Mouse (Mus musculus) limb, embryonic 11.5 days (tissue): ENCODE data around the gene Mgst1. TPM values are rescaled to one million over a fixed set of nuclear protein-coding genes. Genes with fewer than 3 reads are reported as not detected.
A peak's percentile ranks its signal among the peaks of the same experiment; 100 is the strongest.

ENCODE experiments used
- ATAC-seq: fragments of 200-750 bp; cut with Nextera tagmentation; 2 replicates; pipeline ENCODE4 v1.8.0; 2017; ENCODE audit warnings: low read depth; ENCODE audit not compliant: insufficient number of reproducible peaks, low FRiP score, low TSS enrichment
- DNase-seq: peaks from one replicate; pipeline ENCODE4 v3.0.0-alpha.2; 2015; ENCODE audit warnings: low spot score
- H3K27ac ChIP-seq: fragments of 300-500 bp; sonication (generic); replicated peaks from 2 replicates; pipeline ENCODE4 v1.5.1; 2014; ENCODE audit warnings: low read depth, mild to moderate bottlenecking, low read length
- H3K27me3 ChIP-seq: fragments of 300-500 bp; sonication (generic); 2 replicates; pipeline ENCODE4 v1.6.1; 2014; ENCODE audit warnings: mild to moderate bottlenecking, low read length, mixed read lengths; ENCODE audit not compliant: control insufficient read depth, insufficient read depth
- H3K36me3 ChIP-seq: fragments of 300-500 bp; sonication (generic); 2 replicates; pipeline ENCODE4 v1.6.1; 2014; ENCODE audit warnings: mild to moderate bottlenecking, low read length, moderate library complexity, mixed read lengths; ENCODE audit not compliant: control insufficient read depth, insufficient read depth
- H3K4me1 ChIP-seq: fragments of 300-500 bp; sonication (generic); 2 replicates; pipeline ENCODE4 v1.6.1; 2014; ENCODE audit warnings: low read length, mixed read lengths; ENCODE audit not compliant: control insufficient read depth, insufficient read depth
- H3K4me2 ChIP-seq: fragments of 300-500 bp; sonication (generic); 2 replicates; pipeline ENCODE4 v1.6.1; 2014; ENCODE audit warnings: low read depth, mild to moderate bottlenecking, moderate library complexity; ENCODE audit not compliant: severe bottlenecking
- H3K4me3 ChIP-seq: fragments of 300-500 bp; sonication (generic); 2 replicates; pipeline ENCODE4 v1.5.1; 2014; ENCODE audit warnings: low read depth, low read length
- H3K9ac ChIP-seq: fragments of 300-500 bp; sonication (generic); 2 replicates; pipeline ENCODE4 v1.6.1; 2014; ENCODE audit warnings: mild to moderate bottlenecking, low read length
- H3K9me3 ChIP-seq: fragments of 300-500 bp; sonication (generic); 2 replicates; pipeline ENCODE4 v1.6.1; 2016; ENCODE audit warnings: low read length; ENCODE audit not compliant: control insufficient read depth
- WGBS: fragments of 180-500 bp; shearing (Covaris S2); extraction: QIAGEN DNeasy Blood & Tissue Kit; methylation state at CpG from one replicate; pipeline ENCODE4 v1.1.7; 2014; 5-methylcytosine and 5-hydroxymethylcytosine counted together
- polyA plus RNA-seq: library from polyadenylated mRNA; unstranded; fragments of >200 nt; fragmentation: Nextera tagmentation; extraction: Ambion mirVana; gene quantifications from 2 replicates; pipeline ENCODE4 v1.2.1, GENCODE M21; 2014

Gene Mgst1
- polyA plus RNA-seq = 102 and 105 TPM in 2 replicates

DNA sequence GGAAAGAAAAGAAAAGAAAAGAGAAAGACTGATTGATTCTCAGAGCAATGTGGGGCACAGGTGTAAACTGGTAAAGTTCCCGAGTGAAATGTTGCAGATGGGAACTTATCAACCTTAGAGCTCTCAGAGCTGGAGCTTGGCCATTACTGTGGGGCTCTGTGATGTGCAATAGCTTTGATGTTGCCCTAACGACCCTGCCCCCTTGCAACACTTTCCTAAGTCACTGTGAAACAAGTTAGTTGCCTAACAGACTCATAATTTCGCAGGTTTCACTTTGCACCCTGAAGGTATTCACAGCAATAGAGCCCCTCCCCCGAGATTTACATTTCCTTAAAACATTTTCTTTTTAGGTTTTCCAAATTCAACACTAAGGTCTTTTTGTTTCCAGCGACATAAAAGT, at the start of gene Mgst1:
Mgst1 (plus strand) TSS at position 387 of the 400 bp plus-strand sequence.
- DNase-seq = no peak
- no peaks in the 10 kb centered on the region for H3K9me3 ChIP-seq
- H3K9ac ChIP-seq = peak within 1 kb of the TSS; percentile 76
- H3K4me2 ChIP-seq = peak within 1 kb of the TSS; percentile 60
- peaks cover 16% of the 10 kb centered on the region; the same call in 1 of the 2 replicates for H3K4me1 ChIP-seq
- H3K4me3 ChIP-seq = peak within 1 kb of the TSS; percentile 45
- peak within 1 kb of the TSS; percentile 52; the same call in 1 of the 2 replicates for H3K27ac ChIP-seq
- ATAC-seq = peak; percentile 53
- no peaks in the 10 kb centered on the region for H3K27me3 ChIP-seq
- no peaks in the 10 kb centered on the region for H3K36me3 ChIP-seq
- 2% methylated on average over 5 of the region's 5 CpGs for WGBS

DNA sequence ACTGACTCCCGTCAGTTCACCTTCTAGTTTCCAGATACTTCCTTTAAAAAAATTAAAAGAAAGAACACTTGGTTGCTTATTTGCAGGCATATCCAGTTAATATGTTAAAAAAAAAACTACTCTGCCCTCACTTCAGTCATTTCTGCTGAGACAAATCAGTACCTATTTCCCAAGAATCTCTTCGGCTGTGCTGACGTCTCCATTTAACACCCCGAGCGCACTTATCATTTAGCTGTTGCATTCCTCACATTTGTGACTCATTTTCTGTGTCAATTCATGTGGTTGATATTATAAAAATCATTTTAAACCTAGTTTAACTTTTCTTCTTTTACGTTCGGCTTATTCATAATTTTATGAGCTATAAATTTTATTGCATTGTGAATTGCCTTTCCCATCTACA, 47.7 kb upstream of the Mgst1 start:
- H3K4me3 ChIP-seq = no peak overlapping the region
- DNase-seq = no peak
- no peaks in the 10 kb centered on the region for H3K9me3 ChIP-seq
- no peak overlapping the region for H3K9ac ChIP-seq
- H3K27ac ChIP-seq = no peak overlapping the region
- H3K36me3 ChIP-seq = no peaks in the 10 kb centered on the region
- no peak overlapping the region for H3K4me2 ChIP-seq
- H3K4me1 ChIP-seq = no peaks in the 10 kb centered on the region
- no peak for ATAC-seq
- no peaks in the 10 kb centered on the region for H3K27me3 ChIP-seq
- 92% methylated on average over 7 of the region's 7 CpGs for WGBS

DNA sequence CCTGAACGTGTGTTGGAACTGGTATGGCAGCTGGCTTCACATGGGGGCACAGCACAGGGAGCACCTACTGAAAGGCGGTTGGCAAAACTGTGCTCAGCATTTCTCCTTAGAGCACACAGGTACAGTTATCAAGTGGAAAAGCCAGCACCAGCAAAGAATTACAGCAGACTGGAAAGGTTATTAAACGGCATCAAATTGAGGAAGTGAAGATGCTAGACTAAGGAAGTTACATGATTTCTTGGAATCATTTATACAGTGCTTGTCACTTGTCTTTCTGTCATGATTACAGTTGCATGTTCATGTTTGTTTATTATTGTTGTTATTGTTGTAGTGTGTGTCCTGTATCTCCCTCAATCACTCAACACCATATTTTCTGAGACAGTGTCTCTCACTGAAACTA, 45.1 kb upstream of the Mgst1 start:
- DNase-seq = no peak
- Histone ChIP-seq H3K27ac (no peak overlapping the region), H3K9me3 (no peaks in the 10 kb centered on the region), H3K36me3 (no peaks in the 10 kb centered on the region), H3K4me2 (no peak overlapping the region), H3K27me3 (no peaks in the 10 kb centered on the region), H3K4me1 (no peaks in the 10 kb centered on the region), H3K9ac (no peak overlapping the region), H3K4me3 (no peak overlapping the region)
- no peak for ATAC-seq
- 88% methylated on average over 3 of the region's 3 CpGs for WGBS

DNA sequence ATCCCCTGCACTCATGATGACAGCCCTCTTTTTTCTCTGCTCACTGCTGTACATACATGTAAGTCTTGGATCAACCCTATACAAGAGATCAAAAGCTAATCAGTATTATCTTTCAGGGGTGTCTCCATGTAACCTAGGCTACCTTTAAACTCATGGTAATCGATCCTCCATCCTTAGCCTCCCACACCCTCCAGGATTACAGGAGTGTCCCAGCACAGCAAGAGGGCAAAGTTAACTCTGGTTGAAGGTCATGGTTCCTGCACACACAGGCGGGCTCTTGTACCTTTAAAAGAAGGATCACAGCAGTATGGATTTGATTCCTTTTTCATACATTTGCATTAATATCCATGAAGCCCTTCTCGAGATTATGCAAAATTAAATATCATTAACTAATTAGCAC, 40.5 kb upstream of the Mgst1 start:
- ATAC-seq (no peak), DNase-seq (no peak)
- WGBS = 80% methylated on average over 3 of the region's 3 CpGs
- Histone ChIP-seq H3K36me3 (no peaks in the 10 kb centered on the region), H3K4me3 (no peak overlapping the region), H3K9ac (no peak overlapping the region), H3K9me3 (no peaks in the 10 kb centered on the region), H3K4me2 (no peak overlapping the region), H3K27me3 (no peaks in the 10 kb centered on the region), H3K4me1 (no peaks in the 10 kb centered on the region), H3K27ac (no peak overlapping the region)

DNA sequence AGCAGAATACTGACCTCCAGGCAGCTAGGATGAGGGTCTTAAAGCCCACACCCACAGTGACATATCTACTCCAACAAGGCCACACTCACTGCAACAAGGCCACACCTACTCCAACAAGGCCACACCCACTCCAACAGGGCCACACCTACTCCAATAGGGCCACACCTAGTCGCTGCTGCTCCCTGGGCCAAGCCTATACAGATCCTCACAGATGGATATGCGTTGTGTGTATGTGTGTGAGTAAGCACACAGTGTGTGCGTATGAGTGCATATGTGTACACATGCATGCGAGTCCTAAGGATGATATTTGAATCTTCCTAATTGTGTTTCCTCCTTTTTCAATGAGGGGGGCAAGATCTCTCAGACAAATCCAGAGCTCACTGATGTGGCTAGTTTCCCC, 38.3 kb upstream of the Mgst1 start:
- ATAC-seq (no peak), DNase-seq (no peak)
- H3K4me2 ChIP-seq = no peak overlapping the region
- no peaks in the 10 kb centered on the region for H3K36me3 ChIP-seq
- H3K27me3 ChIP-seq = no peaks in the 10 kb centered on the region
- H3K4me1 ChIP-seq = peaks cover 4% of the 10 kb centered on the region; the same call in 1 of the 2 replicates
- H3K9ac ChIP-seq = no peak overlapping the region
- H3K27ac ChIP-seq = no peak overlapping the region
- H3K4me3 ChIP-seq = no peak overlapping the region
- H3K9me3 ChIP-seq = no peaks in the 10 kb centered on the region
- WGBS = 92% methylated on average over 4 of the region's 4 CpGs

DNA sequence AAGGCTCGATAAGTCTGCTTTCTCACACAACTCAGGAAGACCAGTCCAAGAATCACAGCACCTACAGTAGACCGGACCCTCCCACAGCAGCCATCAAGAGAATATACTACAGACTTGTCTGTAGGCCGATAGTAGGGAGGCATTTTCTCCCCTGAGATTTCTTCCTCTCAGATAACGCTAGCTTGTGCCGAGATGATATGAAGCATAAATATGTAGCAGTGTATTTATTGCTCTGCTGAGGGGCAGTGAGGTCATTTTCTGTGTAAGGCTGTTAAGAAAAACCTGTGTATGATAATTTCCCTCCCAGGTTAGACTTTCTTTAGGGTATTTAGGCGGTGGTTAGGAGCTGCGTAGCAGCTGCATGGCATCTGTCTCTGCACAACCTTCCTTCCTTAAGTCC, 37.2 kb upstream of the Mgst1 start:
- H3K4me1 ChIP-seq = peaks cover 4% of the 10 kb centered on the region; the same call in 1 of the 2 replicates
- H3K27ac ChIP-seq = no peak overlapping the region
- no peaks in the 10 kb centered on the region for H3K36me3 ChIP-seq
- WGBS = 86% methylated on average over 7 of the region's 7 CpGs
- DNase-seq (no peak), ATAC-seq (no peak)
- H3K4me2 ChIP-seq = no peak overlapping the region
- no peaks in the 10 kb centered on the region for H3K9me3 ChIP-seq
- H3K27me3 ChIP-seq = no peaks in the 10 kb centered on the region
- H3K9ac ChIP-seq = no peak overlapping the region
- no peak overlapping the region for H3K4me3 ChIP-seq

DNA sequence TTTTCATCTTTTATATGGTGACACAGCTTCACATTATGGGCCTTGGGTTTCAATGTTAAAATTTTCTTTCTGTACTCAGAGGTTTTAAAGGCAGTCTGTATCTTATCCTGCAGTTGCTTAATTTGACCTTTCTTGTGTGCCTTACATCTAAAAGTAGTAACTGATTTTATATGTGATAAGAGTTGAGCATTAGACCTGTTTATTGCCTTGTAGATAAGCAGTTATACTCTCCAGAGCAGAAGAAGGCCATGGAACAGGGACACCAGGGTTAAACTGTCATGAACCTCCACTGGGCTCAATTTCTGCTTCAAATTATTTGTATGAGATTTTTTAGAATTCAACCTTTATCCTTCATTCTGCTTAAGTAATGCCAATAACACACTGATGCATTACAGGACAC, 35.6 kb upstream of the Mgst1 start:
- H3K9me3 ChIP-seq = no peaks in the 10 kb centered on the region
- H3K27ac ChIP-seq = no peak overlapping the region
- no peaks in the 10 kb centered on the region for H3K27me3 ChIP-seq
- DNase-seq (no peak), ATAC-seq (no peak)
- no peak overlapping the region for H3K4me2 ChIP-seq
- no peak overlapping the region for H3K4me3 ChIP-seq
- H3K36me3 ChIP-seq = no peaks in the 10 kb centered on the region
- H3K4me1 ChIP-seq = peaks cover 4% of the 10 kb centered on the region; the same call in 1 of the 2 replicates
- no peak overlapping the region for H3K9ac ChIP-seq

DNA sequence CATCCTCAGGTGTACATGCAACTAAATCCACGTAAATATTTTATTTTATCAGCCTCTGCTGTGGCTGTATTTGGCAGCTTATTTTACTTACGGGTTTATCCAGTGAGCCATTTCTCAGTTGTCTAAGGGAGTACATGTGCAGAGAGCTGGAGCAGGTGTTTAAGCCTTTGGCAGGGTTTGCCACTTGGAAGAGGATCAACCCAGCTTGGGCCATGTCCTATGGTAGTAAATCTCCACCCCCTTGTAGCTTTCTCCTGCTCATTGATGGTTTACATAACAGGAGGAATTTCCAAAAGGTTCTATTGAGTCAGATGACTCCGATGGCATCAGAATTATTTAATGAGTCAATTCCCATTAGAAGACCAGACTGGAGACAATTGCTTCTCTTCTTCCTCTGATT, 22.6 kb upstream of the Mgst1 start:
- H3K4me1 ChIP-seq = no peaks in the 10 kb centered on the region
- no peak overlapping the region for H3K9ac ChIP-seq
- WGBS = 84% methylated on average over 3 of the region's 3 CpGs
- ATAC-seq (no peak), DNase-seq (no peak)
- no peak overlapping the region for H3K4me3 ChIP-seq
- H3K27me3 ChIP-seq = no peaks in the 10 kb centered on the region
- H3K4me2 ChIP-seq = no peak overlapping the region
- no peak overlapping the region for H3K27ac ChIP-seq
- no peaks in the 10 kb centered on the region for H3K9me3 ChIP-seq
- H3K36me3 ChIP-seq = no peaks in the 10 kb centered on the region
